Mouse (Mus musculus) 3T3-L1 (cell line): ENCODE results near the gene Fam20b.
A peak's percentile ranks its signal among the peaks of the same experiment; 100 is the strongest.
"Not testable (repeated sequence)": the region's sequence is repeated elsewhere in the genome, so short reads cannot be mapped to it uniquely, and the experiment has no call there.

ENCODE experiments used
- DNase-seq: peaks from one replicate; pipeline ENCODE4 v3.0.0-alpha.2; 2015; ENCODE audit warnings: low read depth, low spot score

Fam20b gene

GRCm38 (mm10) chr1:156672720-156673475 is 46.0 kb downstream of the Fam20b start:
- DNase-seq, result peak; percentile 42

- no peak for DNase-seq
Observed at GRCm38 (mm10) chr1:156671921-156672320, 47.0 kb downstream of the Fam20b start.

GRCm38 (mm10) chr1:156669208-156669983 is 49.5 kb downstream of the Fam20b start:
- no peak for DNase-seq

GRCm38 (mm10) chr1:156668602-156669001 is 50.3 kb downstream of the Fam20b start:
- no peak for DNase-seq

GRCm38 (mm10) chr1:156667141-156667926 is 51.6 kb downstream of the Fam20b start:
- peak; percentile 86 for DNase-seq

GRCm38 (mm10) chr1:156665777-156666176 is 53.1 kb downstream of the Fam20b start:
- DNase-seq, result no peak

- not testable (repeated sequence) for DNase-seq
Observed at GRCm38 (mm10) chr1:156660660-156661236, 58.1 kb downstream of the Fam20b start.

- DNase-seq, result no peak
Observed at GRCm38 (mm10) chr1:156659906-156660659, 58.8 kb downstream of the Fam20b start.

GRCm38 (mm10) chr1:156658676-156659075 is 60.2 kb downstream of the Fam20b start:
- peak; percentile 57 for DNase-seq

GRCm38 (mm10) chr1:156657523-156657922 is 61.4 kb downstream of the Fam20b start:
- no peak for DNase-seq

- DNase-seq, result peak; percentile 44
Observed at GRCm38 (mm10) chr1:156654735-156655530, 64.0 kb downstream of the Fam20b start.

GRCm38 (mm10) chr1:156652189-156652822 is 66.6 kb downstream of the Fam20b start:
- DNase-seq, result no peak

- DNase-seq, result no peak
Observed at GRCm38 (mm10) chr1:156650631-156651030, 68.3 kb downstream of the Fam20b start.

GRCm38 (mm10) chr1:156648705-156649104 is 70.2 kb downstream of the Fam20b start:
- DNase-seq, result no peak

- DNase-seq, result no peak
Observed at GRCm38 (mm10) chr1:156645971-156646370, 72.9 kb downstream of the Fam20b start.

- no peak for DNase-seq
Observed at GRCm38 (mm10) chr1:156644780-156645523, 73.9 kb downstream of the Fam20b start.

- no peak for DNase-seq
Observed at GRCm38 (mm10) chr1:156644061-156644460, 74.8 kb downstream of the Fam20b start.

- DNase-seq, result no peak
Observed at GRCm38 (mm10) chr1:156642813-156643212, 76.1 kb downstream of the Fam20b start.

GRCm38 (mm10) chr1:156641808-156642207 is 77.1 kb downstream of the Fam20b start:
- DNase-seq, result no peak
